Mouse (Mus musculus): ENCODE measurements around the gene Ctnnb1. TPM values are rescaled to one million over a fixed set of nuclear protein-coding genes. Genes with fewer than 3 reads are reported as not detected.

The Ctnnb1 gene
- polyA plus RNA-seq, 1 experiment from 2014 or later, result 615 TPM

GRCm38 (mm10) chr9:120930021-120930420 is 1.0 kb downstream of the Ctnnb1 start:
- Histone ChIP-seq H3K9ac (replicated peaks) (no peak overlapping the region), H3K9me3 (no peaks in the 10 kb centered on the region), H3K4me2 (replicated peaks) (no peak overlapping the region), H3K27me3 (no peaks in the 10 kb centered on the region), H3K4me1 (peaks cover 13% of the 10 kb centered on the region), H3K4me3 (no peak overlapping the region), H3K36me3 (no peaks in the 10 kb centered on the region), H3K27ac (replicated peaks) (peak overlapping the region; percentile 57; the same call in 1 of the 2 replicates)
- ATAC-seq (replicated peaks), result no peak
- 88% methylated on average over 12 of the region's 12 CpGs for WGBS

- H3K27ac ChIP-seq (replicated peaks), result no peak overlapping the region
- H3K4me3 ChIP-seq, result no peak overlapping the region
- 41% methylated on average over 8 of the region's 8 CpGs for WGBS
- H3K36me3 ChIP-seq, result no peaks in the 10 kb centered on the region
- H3K9ac ChIP-seq (replicated peaks), result no peak overlapping the region
- no peaks in the 10 kb centered on the region for H3K27me3 ChIP-seq
- no peaks in the 10 kb centered on the region for H3K9me3 ChIP-seq
- ATAC-seq (replicated peaks), result no peak
- peaks cover 21% of the 10 kb centered on the region for H3K4me1 ChIP-seq
- no peak overlapping the region for H3K4me2 ChIP-seq (replicated peaks)
Observed at GRCm38 (mm10) chr9:120930811-120931210, 1.8 kb downstream of the Ctnnb1 start.

- Histone ChIP-seq H3K27ac (replicated peaks) (peak overlapping the region; percentile 58), H3K27me3 (no peaks in the 10 kb centered on the region), H3K36me3 (no peaks in the 10 kb centered on the region), H3K9me3 (no peaks in the 10 kb centered on the region), H3K4me3 (no peak overlapping the region), H3K4me2 (replicated peaks) (no peak overlapping the region), H3K9ac (replicated peaks) (no peak overlapping the region), H3K4me1 (peaks cover 37% of the 10 kb centered on the region)
- 10% methylated on average over 6 of the region's 6 CpGs for WGBS
- no peak for ATAC-seq (replicated peaks)
Observed at GRCm38 (mm10) chr9:120932371-120932770, 3.4 kb downstream of the Ctnnb1 start.

GRCm38 (mm10) chr9:120932797-120933586 is 4.0 kb downstream of the Ctnnb1 start:
- peak overlapping the region; percentile 42 for H3K4me2 ChIP-seq (replicated peaks)
- peak overlapping the region; percentile 92 for H3K27ac ChIP-seq (replicated peaks)
- H3K9me3 ChIP-seq, result no peaks in the 10 kb centered on the region
- 4% methylated on average over 74 of the region's 78 CpGs for WGBS
- peaks cover 43% of the 10 kb centered on the region for H3K4me1 ChIP-seq
- peak overlapping the region; percentile 76 for H3K9ac ChIP-seq (replicated peaks)
- H3K36me3 ChIP-seq, result no peaks in the 10 kb centered on the region
- peak; percentile 87 for ATAC-seq (replicated peaks)
- peak overlapping the region; percentile 77 for H3K4me3 ChIP-seq
- no peaks in the 10 kb centered on the region for H3K27me3 ChIP-seq

GRCm38 (mm10) chr9:120933587-120933885 is 4.5 kb downstream of the Ctnnb1 start:
- Histone ChIP-seq H3K4me2 (replicated peaks) (peak overlapping the region; percentile 88; the same call in 1 of the 2 replicates), H3K9ac (replicated peaks) (peak overlapping the region; percentile 76), H3K4me3 (peak overlapping the region; percentile 77), H3K36me3 (no peaks in the 10 kb centered on the region), H3K4me1 (peaks cover 48% of the 10 kb centered on the region), H3K9me3 (no peaks in the 10 kb centered on the region), H3K27me3 (no peaks in the 10 kb centered on the region), H3K27ac (replicated peaks) (peak overlapping the region; percentile 92)
- ATAC-seq (replicated peaks), result no peak
- WGBS, result 0% methylated on average over 33 of the region's 58 CpGs

GRCm38 (mm10) chr9:120933886-120934758 is 5.1 kb downstream of the Ctnnb1 start:
- H3K27me3 ChIP-seq, result no peaks in the 10 kb centered on the region
- peak overlapping the region; percentile 77 for H3K4me3 ChIP-seq
- H3K9me3 ChIP-seq, result no peaks in the 10 kb centered on the region
- peaks cover 51% of the 10 kb centered on the region for H3K4me1 ChIP-seq
- H3K9ac ChIP-seq (replicated peaks), result peak overlapping the region; percentile 76
- under 1% methylated on average over 56 of the region's 57 CpGs for WGBS
- peak overlapping the region; percentile 88 for H3K4me2 ChIP-seq (replicated peaks)
- H3K27ac ChIP-seq (replicated peaks), result peak overlapping the region; percentile 92
- ATAC-seq (replicated peaks), result peak; percentile 11; the same call in 1 of the 2 replicates
- H3K36me3 ChIP-seq, result no peaks in the 10 kb centered on the region

GRCm38 (mm10) chr9:120934821-120935633 is 6.0 kb downstream of the Ctnnb1 start:
- WGBS, result 5% methylated on average over 14 of the region's 14 CpGs
- H3K27me3 ChIP-seq, result no peaks in the 10 kb centered on the region
- H3K9me3 ChIP-seq, result no peaks in the 10 kb centered on the region

GRCm38 (mm10) chr9:120935634-120935922 is 6.6 kb downstream of the Ctnnb1 start:
- no peaks in the 10 kb centered on the region for H3K36me3 ChIP-seq
- H3K4me1 ChIP-seq, result peaks cover 64% of the 10 kb centered on the region
- H3K9ac ChIP-seq (replicated peaks), result peak overlapping the region; percentile 76
- WGBS, result 11% methylated on average over 4 of the region's 4 CpGs
- ATAC-seq (replicated peaks), result no peak
- no peaks in the 10 kb centered on the region for H3K27me3 ChIP-seq
- no peak overlapping the region for H3K27ac ChIP-seq (replicated peaks)
- H3K9me3 ChIP-seq, result no peaks in the 10 kb centered on the region
- H3K4me2 ChIP-seq (replicated peaks), result peak overlapping the region; percentile 88
- H3K4me3 ChIP-seq, result peak overlapping the region; percentile 77

More at GRCm38 (mm10) chr9:120934821-120935633, 6.0 kb downstream of the Ctnnb1 start:
- Histone ChIP-seq H3K9ac (replicated peaks) (peak overlapping the region; percentile 76), H3K4me2 (replicated peaks) (peak overlapping the region; percentile 88), H3K27ac (replicated peaks) (peak overlapping the region; percentile 92), H3K36me3 (no peaks in the 10 kb centered on the region), H3K4me1 (peaks cover 58% of the 10 kb centered on the region), H3K4me3 (peak overlapping the region; percentile 77)
- ATAC-seq (replicated peaks), result no peak

GRCm38 (mm10) chr9:120936351-120936750 is 7.3 kb downstream of the Ctnnb1 start:
- Histone ChIP-seq H3K36me3 (no peaks in the 10 kb centered on the region), H3K9ac (replicated peaks) (peak overlapping the region; percentile 76), H3K4me1 (peaks cover 72% of the 10 kb centered on the region), H3K27me3 (no peaks in the 10 kb centered on the region), H3K9me3 (no peaks in the 10 kb centered on the region), H3K4me3 (peak overlapping the region; percentile 77), H3K4me2 (replicated peaks) (peak overlapping the region; percentile 88), H3K27ac (replicated peaks) (no peak overlapping the region)
- 12% methylated on average over 8 of the region's 8 CpGs for WGBS
- no peak for ATAC-seq (replicated peaks)

GRCm38 (mm10) chr9:120940858-120941257 is 11.8 kb downstream of the Ctnnb1 start:
- no peak overlapping the region for H3K4me2 ChIP-seq (replicated peaks)
- H3K4me1 ChIP-seq, result peaks cover 87% of the 10 kb centered on the region
- 86% methylated on average over 3 of the region's 3 CpGs for WGBS
- H3K27ac ChIP-seq (replicated peaks), result no peak overlapping the region
- H3K36me3 ChIP-seq, result no peaks in the 10 kb centered on the region
- ATAC-seq (replicated peaks), result no peak
- H3K4me3 ChIP-seq, result no peak overlapping the region
- H3K9ac ChIP-seq (replicated peaks), result no peak overlapping the region
- H3K9me3 ChIP-seq, result no peaks in the 10 kb centered on the region
- no peaks in the 10 kb centered on the region for H3K27me3 ChIP-seq

- peaks cover 85% of the 10 kb centered on the region for H3K4me1 ChIP-seq
- no peak overlapping the region for H3K4me3 ChIP-seq
- no peak overlapping the region for H3K4me2 ChIP-seq (replicated peaks)
- no peaks in the 10 kb centered on the region for H3K9me3 ChIP-seq
- H3K27ac ChIP-seq (replicated peaks), result no peak overlapping the region
- no peaks in the 10 kb centered on the region for H3K36me3 ChIP-seq
- no peak for ATAC-seq (replicated peaks)
- no peaks in the 10 kb centered on the region for H3K27me3 ChIP-seq
- WGBS, result 84% methylated on average over 1 of the region's 1 CpGs
- H3K9ac ChIP-seq (replicated peaks), result no peak overlapping the region
Observed at GRCm38 (mm10) chr9:120943757-120944156, 14.7 kb downstream of the Ctnnb1 start.

- H3K27me3 ChIP-seq, result no peaks in the 10 kb centered on the region
- WGBS, result 76% methylated on average over 3 of the region's 3 CpGs
- no peak overlapping the region for H3K4me2 ChIP-seq (replicated peaks)
- H3K9ac ChIP-seq (replicated peaks), result no peak overlapping the region
- H3K27ac ChIP-seq (replicated peaks), result no peak overlapping the region
- no peaks in the 10 kb centered on the region for H3K36me3 ChIP-seq
- ATAC-seq (replicated peaks), result no peak
- H3K4me3 ChIP-seq, result no peak overlapping the region
- peaks cover 82% of the 10 kb centered on the region for H3K4me1 ChIP-seq
- no peaks in the 10 kb centered on the region for H3K9me3 ChIP-seq
Observed at GRCm38 (mm10) chr9:120944211-120944610, 15.2 kb downstream of the Ctnnb1 start.
